Mouse (Mus musculus) erythroblast, embryonic 14.5 days (primary cell): Measurements from ENCODE around the gene Zkscan16. TPM values are rescaled to one million over a fixed set of nuclear protein-coding genes. Genes with fewer than 3 reads are reported as not detected.

ENCODE experiments used
- H3K27me3 ChIP-seq: 2 replicates; pipeline ENCODE4 v1.6.1; 2012; ENCODE audit warnings: inconsistent platforms; ENCODE audit not compliant: control insufficient read depth
- H3K36me3 ChIP-seq: 2 replicates; pipeline ENCODE4 v1.6.1; 2012; ENCODE audit warnings: mild to moderate bottlenecking, inconsistent platforms; ENCODE audit not compliant: control insufficient read depth
- H3K4me1 ChIP-seq: 2 replicates; pipeline ENCODE4 v1.6.1; 2012; ENCODE audit warnings: inconsistent platforms; ENCODE audit not compliant: control insufficient read depth
- H3K4me3 ChIP-seq: replicated peaks from 2 replicates; pipeline ENCODE3; 2012; ENCODE audit warnings: moderate library complexity, mild to moderate bottlenecking, inconsistent platforms
- H3K9me3 ChIP-seq: 2 replicates; pipeline ENCODE4 v1.6.1; 2012; ENCODE audit warnings: low read length, inconsistent platforms, mixed read lengths; ENCODE audit not compliant: control insufficient read depth
- GATA1 ChIP-seq: IDR thresholded peaks from 2 replicates; pipeline ENCODE4 v1.6.1; 2012; ENCODE audit warnings: low read length, inconsistent platforms, mixed read lengths
- TAL1 ChIP-seq: IDR thresholded peaks from 3 replicates; pipeline ENCODE4 v1.6.1; 2012; ENCODE audit warnings: low read length, inconsistent platforms, mixed read lengths
- polyA plus RNA-seq: library from polyadenylated mRNA; stranded (reverse); fragments of >175 nt; gene quantifications from 2 replicates; pipeline ENCODE4 v1.2.3, GENCODE M21; 2012

The Zkscan16 gene
- polyA plus RNA-seq, result not detected in 2 replicates

- H3K4me1 ChIP-seq, result peaks cover 6% of the 10 kb centered on the region
- TF ChIP-seq GATA1 (no peak), TAL1 (no peak)
- no peaks in the 10 kb centered on the region for H3K36me3 ChIP-seq
- H3K27me3 ChIP-seq, result peaks cover 38% of the 10 kb centered on the region
- H3K4me3 ChIP-seq, result peak within 1 kb of the TSS; percentile 64
- H3K9me3 ChIP-seq, result no peaks in the 10 kb centered on the region
Measured at GRCm38 (mm10) chr4:58943420-58944205, at the start of gene Zkscan16. Gene Zkscan16 (plus strand): TSS chr4:58943628.

- Histone ChIP-seq H3K36me3 (no peaks in the 10 kb centered on the region; the same call in 1 of the 2 replicates), H3K4me1 (peaks cover 57% of the 10 kb centered on the region), H3K4me3 (no peak overlapping the region), H3K9me3 (no peaks in the 10 kb centered on the region), H3K27me3 (no peaks in the 10 kb centered on the region)
- TF ChIP-seq TAL1 (no peak), GATA1 (peak; percentile 33; the same call in 1 of the 2 replicates)
Measured at GRCm38 (mm10) chr4:58894399-58894798, 49.0 kb upstream of the Zkscan16 start.

GRCm38 (mm10) chr4:58897436-58897835 lies 46.0 kb upstream of the Zkscan16 start:
- H3K4me1 ChIP-seq, result peaks cover 32% of the 10 kb centered on the region
- TF ChIP-seq TAL1 (no peak), GATA1 (no peak)
- no peaks in the 10 kb centered on the region for H3K27me3 ChIP-seq
- no peaks in the 10 kb centered on the region for H3K9me3 ChIP-seq
- H3K4me3 ChIP-seq, result no peak overlapping the region
- H3K36me3 ChIP-seq, result no peaks in the 10 kb centered on the region

- H3K4me3 ChIP-seq, result no peak overlapping the region
- peaks cover 25% of the 10 kb centered on the region for H3K4me1 ChIP-seq
- TF ChIP-seq TAL1 (no peak), GATA1 (no peak)
- H3K9me3 ChIP-seq, result no peaks in the 10 kb centered on the region
- no peaks in the 10 kb centered on the region for H3K27me3 ChIP-seq
- peaks cover 2% of the 10 kb centered on the region; the same call in 1 of the 2 replicates for H3K36me3 ChIP-seq
Measured at GRCm38 (mm10) chr4:58898318-58898717, 45.1 kb upstream of the Zkscan16 start.

GRCm38 (mm10) chr4:58907453-58907852 lies 36.0 kb upstream of the Zkscan16 start:
- no peak for TF ChIP-seq GATA1
- TF ChIP-seq TAL1, result no peak
- H3K27me3 ChIP-seq, result no peaks in the 10 kb centered on the region

GRCm38 (mm10) chr4:58910175-58911068 lies 33.0 kb upstream of the Zkscan16 start:
- H3K4me1 ChIP-seq, result peaks cover 59% of the 10 kb centered on the region
- no peaks in the 10 kb centered on the region for H3K36me3 ChIP-seq
- TF ChIP-seq TAL1 (no peak), GATA1 (no peak)

More at GRCm38 (mm10) chr4:58907453-58907852, 36.0 kb upstream of the Zkscan16 start:
- Histone ChIP-seq H3K4me3 (no peak overlapping the region), H3K36me3 (peaks cover 5% of the 10 kb centered on the region), H3K4me1 (peaks cover 35% of the 10 kb centered on the region), H3K9me3 (no peaks in the 10 kb centered on the region)

GRCm38 (mm10) chr4:58911069-58911830 lies 32.2 kb upstream of the Zkscan16 start:
- H3K4me1 ChIP-seq, result peaks cover 62% of the 10 kb centered on the region
- H3K36me3 ChIP-seq, result no peaks in the 10 kb centered on the region

More at GRCm38 (mm10) chr4:58910175-58911068, 33.0 kb upstream of the Zkscan16 start:
- Histone ChIP-seq H3K9me3 (no peaks in the 10 kb centered on the region), H3K27me3 (no peaks in the 10 kb centered on the region), H3K4me3 (peak overlapping the region; percentile 88)

GRCm38 (mm10) chr4:58911831-58912628 lies 31.4 kb upstream of the Zkscan16 start:
- H3K4me1 ChIP-seq, result peaks cover 60% of the 10 kb centered on the region
- peak overlapping the region; percentile 88 for H3K4me3 ChIP-seq
- no peaks in the 10 kb centered on the region for H3K27me3 ChIP-seq
- no peaks in the 10 kb centered on the region for H3K9me3 ChIP-seq
- no peaks in the 10 kb centered on the region for H3K36me3 ChIP-seq
- TF ChIP-seq GATA1 (no peak), TAL1 (no peak)

More at GRCm38 (mm10) chr4:58911069-58911830, 32.2 kb upstream of the Zkscan16 start:
- Histone ChIP-seq H3K9me3 (no peaks in the 10 kb centered on the region), H3K27me3 (no peaks in the 10 kb centered on the region), H3K4me3 (peak overlapping the region; percentile 88)
- TF ChIP-seq GATA1, result no peak
- TF ChIP-seq TAL1, result no peak
